ENCODE assay signal across 8 mouse cellular contexts in the genomic region with DNA sequence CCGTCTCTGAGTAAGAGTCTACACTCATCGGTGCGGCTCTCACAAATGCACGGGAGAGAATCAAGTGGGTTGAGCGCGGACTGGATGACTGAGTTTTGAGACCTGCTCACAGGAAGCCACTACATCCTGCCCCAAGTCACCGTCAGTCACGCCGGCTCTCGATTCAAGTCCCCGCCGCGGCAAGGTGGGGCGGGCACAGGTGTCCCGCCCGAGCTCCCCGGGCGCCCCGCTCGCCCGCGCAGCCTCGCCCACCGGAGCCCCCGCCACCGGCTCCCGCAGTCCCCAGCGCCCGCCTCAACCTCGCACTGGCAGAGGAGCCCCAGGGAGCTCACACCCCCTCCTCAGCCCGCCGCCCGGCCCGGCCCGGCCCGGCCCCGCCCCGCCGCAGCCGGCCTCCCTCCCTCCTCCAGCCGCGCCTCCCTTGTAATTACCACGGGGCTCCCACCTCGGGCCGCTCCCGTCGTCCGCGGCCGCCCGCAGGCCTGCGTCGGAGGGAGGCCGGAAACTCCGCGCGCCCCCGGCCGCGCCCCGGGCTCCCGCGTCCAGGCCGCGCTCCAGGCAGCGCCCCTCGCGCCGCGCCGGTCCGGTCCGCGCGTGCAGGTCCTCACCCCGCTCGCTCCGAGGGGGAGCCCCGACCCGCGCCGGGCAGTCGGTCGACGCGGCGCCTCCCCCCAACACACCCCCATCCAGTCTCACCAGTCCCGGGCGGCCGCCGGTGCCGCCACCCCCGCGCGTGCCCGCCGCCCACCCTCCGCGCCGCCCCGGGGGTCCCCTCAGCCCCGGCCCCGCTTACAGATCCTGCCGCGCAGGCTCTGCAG. TPM values are rescaled to one million over a fixed set of nuclear protein-coding genes. Genes with fewer than 3 reads are reported as not detected.
DNase-seq lines count a peak whose midpoint lies in the region; ATAC-seq and TF ChIP-seq lines count a peak whose summit lies in the region.

No protein-coding gene starts in this region.

- peak overlapping the region; percentile 92 for H3K27ac ChIP-seq in hindbrain, postnatal 0 days
- H3K27ac ChIP-seq in limb, embryonic 14.5 days (replicated peaks; ENCODE audit: low read depth, low read length), result peak overlapping the region; percentile 98
- peak overlapping the region; percentile 97 for H3K27ac ChIP-seq in midbrain, embryonic 14.5 days (replicated peaks; ENCODE audit: low read depth, low read length)

- H3K4me1 ChIP-seq in hindbrain, postnatal 0 days (ENCODE audit: insufficient read depth, low read length), result no peaks in the 10 kb centered on the region; the same call in 1 of the 2 replicates
- H3K4me1 ChIP-seq in limb, embryonic 14.5 days (ENCODE audit: control insufficient read depth, insufficient read depth, low read length), result peaks cover 5% of the 10 kb centered on the region; the same call in 1 of the 2 replicates
- no peaks in the 10 kb centered on the region for H3K4me1 ChIP-seq in midbrain, embryonic 14.5 days (ENCODE audit: control insufficient read depth, insufficient read depth, low read length)

- TF ChIP-seq CTCF in hindbrain, postnatal 0 days (IDR thresholded peaks at IDR 0.05; ENCODE audit: low read depth), result no peak

- H3K4me3 ChIP-seq in hindbrain, postnatal 0 days (ENCODE audit: low read length), result peak overlapping the region; percentile 84
- peak overlapping the region; percentile 91 for H3K4me3 ChIP-seq in limb, embryonic 14.5 days (replicated peaks; ENCODE audit: low read length)
- H3K4me3 ChIP-seq in midbrain, embryonic 14.5 days (replicated peaks; ENCODE audit: low read depth, low read length), result peak overlapping the region; percentile 90

- 1% methylated on average over 62 of the region's 105 CpGs for WGBS in hindbrain, postnatal 0 days
- WGBS in limb, embryonic 14.5 days, result under 1% methylated on average over 24 of the region's 105 CpGs
- under 1% methylated on average over 58 of the region's 105 CpGs for WGBS in midbrain, embryonic 14.5 days

- ATAC-seq in hindbrain, postnatal 0 days, result peak; percentile 81
- ATAC-seq in limb, embryonic 14.5 days (ENCODE audit: low FRiP score, low read depth), result peak; percentile 79
- ATAC-seq in midbrain, embryonic 14.5 days (ENCODE audit: low FRiP score, low TSS enrichment), result peak; percentile 85

- no peak for TF ChIP-seq POLR2A in limb, embryonic 14.5 days (IDR thresholded peaks at IDR 0.05; ENCODE audit: borderline replicate concordance, extremely low read depth, insufficient read depth, insufficient read length)

- H3K27me3 ChIP-seq in hindbrain, postnatal 0 days (ENCODE audit: insufficient read depth, low read length), result no peaks in the 10 kb centered on the region
- H3K27me3 ChIP-seq in limb, embryonic 14.5 days (ENCODE audit: control insufficient read depth, insufficient read depth, low read length), result no peaks in the 10 kb centered on the region
- no peaks in the 10 kb centered on the region for H3K27me3 ChIP-seq in midbrain, embryonic 14.5 days (ENCODE audit: control insufficient read depth, insufficient read depth, low read length)

- H3K9me3 ChIP-seq in hindbrain, postnatal 0 days (ENCODE audit: low read length), result no peaks in the 10 kb centered on the region
- H3K9me3 ChIP-seq in limb, embryonic 14.5 days (ENCODE audit: control insufficient read depth, low read length), result no peaks in the 10 kb centered on the region
- H3K9me3 ChIP-seq in midbrain, embryonic 14.5 days (ENCODE audit: control insufficient read depth, low read length), result no peaks in the 10 kb centered on the region

- peak overlapping the region; percentile 96 for H3K9ac ChIP-seq in hindbrain, postnatal 0 days (replicated peaks; ENCODE audit: low read length)
- peak overlapping the region; percentile 98 for H3K9ac ChIP-seq in limb, embryonic 14.5 days (ENCODE audit: low read depth, low read length, severe bottlenecking)
- peak overlapping the region; percentile 96 for H3K9ac ChIP-seq in midbrain, embryonic 14.5 days (replicated peaks; ENCODE audit: low read length)

- H3K4me2 ChIP-seq in hindbrain, postnatal 0 days (ENCODE audit: low read depth, low read length), result peak overlapping the region; percentile 71
- H3K4me2 ChIP-seq in limb, embryonic 14.5 days (replicated peaks; ENCODE audit: low read depth, low read length, severe bottlenecking), result peak overlapping the region; percentile 73
- peak overlapping the region; percentile 74 for H3K4me2 ChIP-seq in midbrain, embryonic 14.5 days (ENCODE audit: low read length)

- H3K36me3 ChIP-seq in hindbrain, postnatal 0 days (ENCODE audit: insufficient read depth, low read length), result no peaks in the 10 kb centered on the region
- H3K36me3 ChIP-seq in limb, embryonic 14.5 days (ENCODE audit: control insufficient read depth, insufficient read depth, low read length), result no peaks in the 10 kb centered on the region
- H3K36me3 ChIP-seq in midbrain, embryonic 14.5 days (ENCODE audit: control insufficient read depth, insufficient read depth, low read length), result no peaks in the 10 kb centered on the region

- peak; percentile 15 to 19 for DNase-seq in layer of hippocampus, adult 18-20 months (ENCODE audit: low spot score in 2 of 2)
- DNase-seq in layer of hippocampus, adult 8-10 months (ENCODE audit: low spot score in 2 of 2), result no peak
- peak; percentile 63 to 68 for DNase-seq in cerebellum, postnatal 10 days
- DNase-seq in gastrocnemius, postnatal 10 days, result peak; percentile 59
- peak; percentile 70 for DNase-seq in hindbrain, postnatal 0 days (ENCODE audit: low spot score)
- DNase-seq in limb, embryonic 14.5 days (ENCODE audit: low spot score), result peak; percentile 47
- peak; percentile 80 for DNase-seq in midbrain, embryonic 14.5 days
- peak; percentile 67 to 73 for DNase-seq in spleen, postnatal 10 days (ENCODE audit: low spot score in 2 of 2)

RNA-seq across cellular contexts. Expression of gene Rasa2, which starts 0.6 kb away (rescaled TPM):
- 10 to 100 TPM; 33.2 to 33.8 TPM for total RNA-seq in layer of hippocampus, adult 18-20 months (2021)
- 10 to 100 TPM; 31.5 to 38.3 (median 36.4) TPM for total RNA-seq in layer of hippocampus, adult 8-10 months (2022)
- total RNA-seq in gastrocnemius, postnatal 10 days (2021), result 1 to 10 TPM; 4.3 to 9.6 TPM
- total RNA-seq in hindbrain, postnatal 0 days (2014; rRNA removed), result 12.0 and 13.2 TPM in 2 replicates
- 12.9 and 16.5 TPM in 2 replicates for polyA plus RNA-seq in hindbrain, postnatal 0 days (2015; fragmentation: Nextera tagmentation; extraction: Ambion mirVana)
- 10.3 and 10.9 TPM in 2 replicates for polyA plus RNA-seq in limb, embryonic 14.5 days (2012; rRNA removed)
- 20.4 and 20.6 TPM in 2 replicates for polyA plus RNA-seq in limb, embryonic 14.5 days (2014; fragmentation: Nextera tagmentation; extraction: Ambion mirVana)
- polyA plus RNA-seq in midbrain, embryonic 14.5 days (2014; fragmentation: Nextera tagmentation; extraction: Ambion mirVana), result 15.7 and 17.9 TPM in 2 replicates

Comparison
In these comparisons a context has a peak if more than half of its experiments do, and no peak if none do; other contexts are left out.
1. DNase-seq: peak in layer of hippocampus, adult 18-20 months (2 of 2), cerebellum, postnatal 10 days (2 of 2), gastrocnemius, postnatal 10 days (single experiment), hindbrain, postnatal 0 days (single experiment), limb, embryonic 14.5 days (single experiment), midbrain, embryonic 14.5 days (single experiment) and spleen, postnatal 10 days (2 of 2); none in layer of hippocampus, adult 8-10 months (0 of 2).
2. Peak in every context shown above with its lines, with median percentiles within 50 percentile points of each other: ATAC-seq, H3K27ac ChIP-seq, H3K4me2 ChIP-seq, H3K4me3 ChIP-seq and H3K9ac ChIP-seq.